Mouse (Mus musculus): ENCODE measurements around the gene Atxn1. TPM values are rescaled to one million over a fixed set of nuclear protein-coding genes. Genes with fewer than 3 reads are reported as not detected.

The Atxn1 gene
- polyA plus RNA-seq, 1 experiment, result 34.9 TPM

GRCm38 (mm10) chr13:45888953-45889749, 75.7 kb downstream of the Atxn1 start:
- no peaks in the 10 kb centered on the region for H3K27me3 ChIP-seq (ENCODE audit: control insufficient read depth, insufficient read depth, low read length)
- no peak overlapping the region for H3K27ac ChIP-seq (ENCODE audit: insufficient read depth, low read depth, low read length)
- no peaks in the 10 kb centered on the region for H3K4me1 ChIP-seq (ENCODE audit: control insufficient read depth, insufficient read depth, insufficient read length, low read length)

DNA sequence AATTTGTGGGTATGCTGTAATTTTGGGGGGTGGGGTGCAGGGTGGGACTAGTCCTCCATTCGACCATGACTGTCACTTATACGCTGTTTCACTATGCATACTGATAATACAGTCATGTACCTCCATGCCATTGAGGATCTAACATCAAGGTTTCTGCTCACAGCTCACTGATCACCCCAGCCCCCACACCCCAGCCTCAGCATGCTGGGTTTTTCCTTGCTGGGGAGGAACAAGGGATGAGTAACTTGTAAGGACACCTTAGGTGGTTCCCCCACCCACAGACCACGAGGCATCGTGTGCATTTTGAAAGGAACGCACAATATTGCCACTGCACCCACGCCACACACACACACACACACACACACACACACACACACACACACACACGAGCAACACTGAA, 79.9 kb downstream of the Atxn1 start:
- TF ChIP-seq CTCF (IDR thresholded peaks at IDR 0.05; ENCODE audit: extremely low read depth, insufficient read length, insufficient replicate concordance, low read depth, low read length) (no peak), POLR2A (IDR thresholded peaks at IDR 0.05; ENCODE audit: low read depth, low read length) (no peak)

More at GRCm38 (mm10) chr13:45888953-45889749, 75.7 kb downstream of the Atxn1 start:
- H3K4me3 ChIP-seq (ENCODE audit: low read depth, low read length), result no peak overlapping the region
- 59% methylated on average over 9 of the region's 9 CpGs for WGBS
- TF ChIP-seq POLR2A (IDR thresholded peaks at IDR 0.05; ENCODE audit: low read depth, low read length) (no peak), CTCF (IDR thresholded peaks at IDR 0.05; ENCODE audit: extremely low read depth, insufficient read length, insufficient replicate concordance, low read depth, low read length) (no peak)
- no peaks in the 10 kb centered on the region for H3K36me3 ChIP-seq (ENCODE audit: control insufficient read depth, insufficient read depth, low read length)

DNA sequence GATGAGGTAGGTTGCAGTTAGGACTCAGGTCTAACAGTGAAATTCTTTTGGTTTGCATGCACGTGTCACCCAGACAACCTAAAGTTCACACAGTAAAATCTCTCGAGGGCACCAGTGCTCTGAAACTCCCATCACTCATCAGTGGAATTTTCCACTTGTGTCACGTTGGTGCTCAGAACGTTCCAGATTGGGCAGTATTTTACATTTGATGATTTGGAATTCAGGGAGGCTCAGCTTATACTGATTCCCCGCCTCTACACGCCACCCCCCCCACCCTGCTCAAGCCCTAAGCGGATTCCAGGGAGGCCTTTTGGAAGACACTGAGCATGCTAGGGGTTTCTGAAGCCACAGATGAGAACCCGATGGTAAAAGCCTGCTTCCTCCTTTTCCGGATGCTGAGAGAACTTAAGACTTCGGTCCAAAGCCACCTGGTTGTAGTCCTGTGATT, 81.0 kb downstream of the Atxn1 start:
- H3K4me1 ChIP-seq (ENCODE audit: control insufficient read depth, insufficient read depth, insufficient read length, low read length), result no peaks in the 10 kb centered on the region
- no peak overlapping the region for H3K27ac ChIP-seq (ENCODE audit: insufficient read depth, low read depth, low read length)
- TF ChIP-seq CTCF (IDR thresholded peaks at IDR 0.05; ENCODE audit: extremely low read depth, insufficient read length, insufficient replicate concordance, low read depth, low read length) (no peak), POLR2A (IDR thresholded peaks at IDR 0.05; ENCODE audit: low read depth, low read length) (no peak)
- 79% methylated on average over 10 of the region's 10 CpGs for WGBS
- no peaks in the 10 kb centered on the region for H3K27me3 ChIP-seq (ENCODE audit: control insufficient read depth, insufficient read depth, low read length)
- no peak overlapping the region for H3K4me3 ChIP-seq (ENCODE audit: low read depth, low read length)
- H3K36me3 ChIP-seq (ENCODE audit: control insufficient read depth, insufficient read depth, low read length), result no peaks in the 10 kb centered on the region

More for the DNA sequence above, 79.9 kb downstream of the Atxn1 start:
- no peaks in the 10 kb centered on the region for H3K27me3 ChIP-seq (ENCODE audit: control insufficient read depth, insufficient read depth, low read length)
- 78% methylated on average over 7 of the region's 7 CpGs for WGBS
- H3K4me3 ChIP-seq (ENCODE audit: low read depth, low read length), result no peak overlapping the region
- no peaks in the 10 kb centered on the region for H3K4me1 ChIP-seq (ENCODE audit: control insufficient read depth, insufficient read depth, insufficient read length, low read length)
- H3K36me3 ChIP-seq (ENCODE audit: control insufficient read depth, insufficient read depth, low read length), result no peaks in the 10 kb centered on the region
- no peak overlapping the region for H3K27ac ChIP-seq (ENCODE audit: insufficient read depth, low read depth, low read length)

DNA sequence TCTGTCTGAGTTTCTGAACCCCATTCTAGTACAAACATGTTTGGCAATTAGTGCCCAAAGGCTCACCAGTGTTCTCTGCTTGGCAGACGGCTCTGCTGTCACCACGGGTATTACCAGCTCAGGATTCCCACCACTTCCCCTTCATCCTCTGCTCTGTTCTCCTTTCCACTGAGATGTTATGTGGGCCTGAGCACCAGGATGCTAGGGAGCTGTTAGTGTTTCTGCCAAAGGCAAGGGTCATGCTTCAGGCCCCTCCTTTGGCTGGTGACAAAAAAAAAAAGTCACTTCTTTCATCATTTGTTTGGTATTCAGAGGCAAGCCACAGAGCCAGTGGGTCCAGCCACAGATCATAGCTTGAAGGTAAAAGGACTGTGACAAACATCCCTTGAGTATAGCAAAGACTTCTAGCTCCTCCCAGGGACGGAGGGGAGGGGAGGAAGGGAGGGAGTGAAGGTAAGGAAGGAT, 81.8 kb downstream of the Atxn1 start:
- H3K4me1 ChIP-seq (ENCODE audit: control insufficient read depth, insufficient read depth, insufficient read length, low read length), result no peaks in the 10 kb centered on the region
- H3K27me3 ChIP-seq (ENCODE audit: control insufficient read depth, insufficient read depth, low read length), result no peaks in the 10 kb centered on the region
- H3K27ac ChIP-seq (ENCODE audit: insufficient read depth, low read depth, low read length), result no peak overlapping the region
- 69% methylated on average over 3 of the region's 3 CpGs for WGBS
- no peaks in the 10 kb centered on the region for H3K36me3 ChIP-seq (ENCODE audit: control insufficient read depth, insufficient read depth, low read length)
- TF ChIP-seq POLR2A (IDR thresholded peaks at IDR 0.05; ENCODE audit: low read depth, low read length), result no peak
- TF ChIP-seq CTCF (IDR thresholded peaks at IDR 0.05; ENCODE audit: extremely low read depth, insufficient read length, insufficient replicate concordance, low read depth, low read length), result no peak
- H3K4me3 ChIP-seq (ENCODE audit: low read depth, low read length), result no peak overlapping the region

GRCm38 (mm10) chr13:45880543-45880845, 84.3 kb downstream of the Atxn1 start:
- Histone ChIP-seq H3K27me3 (ENCODE audit: control insufficient read depth, insufficient read depth, low read length) (no peaks in the 10 kb centered on the region), H3K36me3 (ENCODE audit: control insufficient read depth, insufficient read depth, low read length) (no peaks in the 10 kb centered on the region; the same call in 1 of the 2 replicates), H3K4me3 (ENCODE audit: low read depth, low read length) (no peak overlapping the region), H3K4me1 (ENCODE audit: control insufficient read depth, insufficient read depth, insufficient read length, low read length) (no peaks in the 10 kb centered on the region), H3K27ac (ENCODE audit: insufficient read depth, low read depth, low read length) (no peak overlapping the region)
- no peak for TF ChIP-seq POLR2A (IDR thresholded peaks at IDR 0.05; ENCODE audit: low read depth, low read length)
- TF ChIP-seq CTCF (IDR thresholded peaks at IDR 0.05; ENCODE audit: extremely low read depth, insufficient read length, insufficient replicate concordance, low read depth, low read length), result no peak
- WGBS, result 86% methylated on average over 5 of the region's 5 CpGs

DNA sequence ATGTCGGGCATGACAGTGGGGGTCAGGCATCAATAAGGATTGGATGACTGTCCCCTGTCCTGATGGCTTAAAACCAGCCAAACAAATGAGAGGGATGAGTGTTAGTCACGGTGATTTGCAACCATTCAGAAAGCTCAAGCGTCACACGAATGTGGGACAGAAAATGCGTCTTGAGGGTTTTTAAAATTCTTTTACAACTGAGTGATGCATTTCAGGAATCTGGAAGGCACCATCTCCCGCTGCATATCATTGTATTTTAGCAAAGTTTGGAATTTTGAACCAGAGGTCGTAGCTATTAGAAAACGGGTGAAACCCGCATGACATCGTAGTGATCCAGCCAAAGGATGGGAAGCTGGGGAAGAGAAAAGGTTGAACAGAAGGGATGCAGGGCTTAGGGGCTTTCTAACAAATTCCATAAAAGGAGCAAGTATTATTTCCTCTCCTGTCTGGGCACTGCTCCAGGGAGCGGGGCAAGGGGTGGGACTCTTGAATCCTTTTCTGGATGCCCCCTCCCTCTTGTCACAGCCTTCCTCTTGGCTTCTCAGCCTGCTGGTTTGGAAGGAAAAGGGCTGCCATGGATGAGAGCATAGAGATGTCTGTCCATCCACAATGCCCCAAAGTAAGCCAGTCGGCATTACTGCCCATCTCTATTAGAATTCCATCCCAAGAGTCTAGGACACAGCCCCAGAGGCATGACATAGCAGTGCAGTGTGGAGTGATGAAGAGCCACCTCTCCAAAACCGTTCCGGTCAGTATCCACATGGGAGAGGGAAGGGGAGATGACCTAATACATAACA, 84.9 kb downstream of the Atxn1 start:
- no peaks in the 10 kb centered on the region for H3K27me3 ChIP-seq (ENCODE audit: control insufficient read depth, insufficient read depth, low read length)
- H3K4me1 ChIP-seq (ENCODE audit: control insufficient read depth, insufficient read depth, insufficient read length, low read length), result no peaks in the 10 kb centered on the region
- H3K36me3 ChIP-seq (ENCODE audit: control insufficient read depth, insufficient read depth, low read length), result no peaks in the 10 kb centered on the region; the same call in 1 of the 2 replicates
- 91% methylated on average over 14 of the region's 14 CpGs for WGBS
- H3K4me3 ChIP-seq (ENCODE audit: low read depth, low read length), result no peak overlapping the region
- TF ChIP-seq CTCF (IDR thresholded peaks at IDR 0.05; ENCODE audit: extremely low read depth, insufficient read length, insufficient replicate concordance, low read depth, low read length), result no peak
- TF ChIP-seq POLR2A (IDR thresholded peaks at IDR 0.05; ENCODE audit: low read depth, low read length), result no peak
- H3K27ac ChIP-seq (ENCODE audit: insufficient read depth, low read depth, low read length), result no peak overlapping the region

DNA sequence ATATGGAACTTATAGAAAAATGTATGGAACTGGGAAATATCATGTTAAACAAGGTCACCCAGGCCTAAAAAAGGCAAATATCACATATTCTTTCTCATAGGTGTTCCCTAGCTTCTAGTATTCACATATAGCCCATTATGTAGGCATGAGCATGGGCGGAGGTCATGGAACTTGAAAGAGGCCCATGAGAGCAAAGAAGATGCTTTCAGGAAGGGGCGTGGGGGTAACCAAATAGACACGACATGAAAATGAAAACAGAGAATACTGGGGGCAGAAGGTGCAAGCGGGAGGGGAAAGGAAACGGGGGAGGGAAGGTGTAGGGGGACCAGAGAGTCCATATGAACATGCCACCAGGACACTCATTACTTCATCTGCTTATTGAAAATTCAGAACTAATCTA, 87.9 kb downstream of the Atxn1 start:
- Histone ChIP-seq H3K27ac (ENCODE audit: insufficient read depth, low read depth, low read length) (no peak overlapping the region), H3K36me3 (ENCODE audit: control insufficient read depth, insufficient read depth, low read length) (no peaks in the 10 kb centered on the region; the same call in 1 of the 2 replicates), H3K27me3 (ENCODE audit: control insufficient read depth, insufficient read depth, low read length) (no peaks in the 10 kb centered on the region), H3K4me3 (ENCODE audit: low read depth, low read length) (no peak overlapping the region), H3K4me1 (ENCODE audit: control insufficient read depth, insufficient read depth, insufficient read length, low read length) (peaks cover 3% of the 10 kb centered on the region; the same call in 1 of the 2 replicates)
- WGBS, result 75% methylated on average over 5 of the region's 5 CpGs
- TF ChIP-seq CTCF (IDR thresholded peaks at IDR 0.05; ENCODE audit: extremely low read depth, insufficient read length, insufficient replicate concordance, low read depth, low read length) (no peak), POLR2A (IDR thresholded peaks at IDR 0.05; ENCODE audit: low read depth, low read length) (no peak)
